Mouse (Mus musculus): ENCODE results near the gene Fgfr4. TPM values are rescaled to one million over a fixed set of nuclear protein-coding genes. Genes with fewer than 3 reads are reported as not detected.

Gene Fgfr4
- polyA plus RNA-seq (2014; fragmentation: Illumina TruSeq; extraction: RNeasy Lipid Tissue Mini Kit (QIAGEN cat#74804); ENCODE audit: low read depth, low replicate concordance): 0.21 TPM

GRCm38 (mm10) chr13:55152621-55153415 is at the start of gene Fgfr4:
TSS of gene Fgfr4 (plus strand) at chr13:55152640.

GRCm38 (mm10) chr13:55105045-55105952 is 47.1 kb upstream of the Fgfr4 start, which contains the start of gene Zfp346:
TSS of gene Zfp346 (plus strand) at chr13:55105311.

GRCm38 (mm10) chr13:55133448-55133847 is 19.0 kb upstream of the Fgfr4 start, which contains the start of gene Gm17617:
TSS of gene Gm17617 (minus strand) at chr13:55133548.

GRCm38 (mm10) chr13:55209649-55210192 is 57.3 kb downstream of the Fgfr4 start, which contains the start of gene Nsd1:
TSS of gene Nsd1 (plus strand) at chr13:55209782.

Other genes starting within 250 kb of the Fgfr4 start
- 0.79 TPM for gene Unc5a, start 203.2 kb upstream of the Fgfr4 start, polyA plus RNA-seq (2014; fragmentation: Illumina TruSeq; extraction: RNeasy Lipid Tissue Mini Kit (QIAGEN cat#74804); ENCODE audit: low read depth, low replicate concordance)
- gene Hk3, start 131.3 kb upstream of the Fgfr4 start, polyA plus RNA-seq (2014; fragmentation: Illumina TruSeq; extraction: RNeasy Lipid Tissue Mini Kit (QIAGEN cat#74804); ENCODE audit: low read depth, low replicate concordance): 0.60 TPM
- 22.7 TPM for gene Uimc1, start 52.3 kb upstream of the Fgfr4 start, polyA plus RNA-seq (2014; fragmentation: Illumina TruSeq; extraction: RNeasy Lipid Tissue Mini Kit (QIAGEN cat#74804); ENCODE audit: low read depth, low replicate concordance)
- gene Zfp346, start 47.3 kb upstream of the Fgfr4 start, polyA plus RNA-seq (2014; fragmentation: Illumina TruSeq; extraction: RNeasy Lipid Tissue Mini Kit (QIAGEN cat#74804); ENCODE audit: low read depth, low replicate concordance): 35.0 TPM
- not detected for gene Gm17617, start 19.1 kb upstream of the Fgfr4 start, polyA plus RNA-seq (2014; fragmentation: Illumina TruSeq; extraction: RNeasy Lipid Tissue Mini Kit (QIAGEN cat#74804); ENCODE audit: low read depth, low replicate concordance)
- gene Nsd1, start 57.1 kb downstream of the Fgfr4 start, polyA plus RNA-seq (2014; fragmentation: Illumina TruSeq; extraction: RNeasy Lipid Tissue Mini Kit (QIAGEN cat#74804); ENCODE audit: low read depth, low replicate concordance): 22.6 TPM
- 35.7 TPM for gene Prelid1, start 167.9 kb downstream of the Fgfr4 start, polyA plus RNA-seq (2014; fragmentation: Illumina TruSeq; extraction: RNeasy Lipid Tissue Mini Kit (QIAGEN cat#74804); ENCODE audit: low read depth, low replicate concordance)
- 62.0 TPM for gene Rab24, start 169.3 kb downstream of the Fgfr4 start, polyA plus RNA-seq (2014; fragmentation: Illumina TruSeq; extraction: RNeasy Lipid Tissue Mini Kit (QIAGEN cat#74804); ENCODE audit: low read depth, low replicate concordance)
- not detected for gene Mxd3, start 177.2 kb downstream of the Fgfr4 start, polyA plus RNA-seq (2014; fragmentation: Illumina TruSeq; extraction: RNeasy Lipid Tissue Mini Kit (QIAGEN cat#74804); ENCODE audit: low read depth, low replicate concordance)
- gene Lman2, start 210.1 kb downstream of the Fgfr4 start, polyA plus RNA-seq (2014; fragmentation: Illumina TruSeq; extraction: RNeasy Lipid Tissue Mini Kit (QIAGEN cat#74804); ENCODE audit: low read depth, low replicate concordance): 50.8 TPM
- 0.58 TPM for gene Rgs14, start 217.1 kb downstream of the Fgfr4 start, polyA plus RNA-seq (2014; fragmentation: Illumina TruSeq; extraction: RNeasy Lipid Tissue Mini Kit (QIAGEN cat#74804); ENCODE audit: low read depth, low replicate concordance)
- not detected for gene Slc34a1, start 245.5 kb downstream of the Fgfr4 start, polyA plus RNA-seq (2014; fragmentation: Illumina TruSeq; extraction: RNeasy Lipid Tissue Mini Kit (QIAGEN cat#74804); ENCODE audit: low read depth, low replicate concordance)

Data from heart, adult 10 weeks (tissue).